Mouse (Mus musculus): ENCODE measurements around the gene Stac. TPM values are rescaled to one million over a fixed set of nuclear protein-coding genes. Genes with fewer than 3 reads are reported as not detected.

The Stac gene
- polyA plus RNA-seq, 1 experiment from 2014 or later: 3.1 TPM

GRCm38 (mm10) chr9:111551461-111552190 lies 138.5 kb downstream of the Stac start:
- 60% methylated on average over 15 of the region's 15 CpGs for WGBS
- no peak for DNase-seq

GRCm38 (mm10) chr9:111550963-111551321 lies 139.2 kb downstream of the Stac start:
- H3K27ac ChIP-seq (replicated peaks; ENCODE audit: low read depth, low read length): no peak overlapping the region
- no peak overlapping the region for H3K9ac ChIP-seq (replicated peaks; ENCODE audit: low read length)
- 83% methylated on average over 8 of the region's 8 CpGs for WGBS
- ATAC-seq (ENCODE audit: low FRiP score, low TSS enrichment) (no peak), DNase-seq (no peak)
- H3K4me3 ChIP-seq (replicated peaks; ENCODE audit: low read depth, low read length): no peak overlapping the region
- H3K4me2 ChIP-seq (ENCODE audit: low read length): no peak overlapping the region
- H3K4me1 ChIP-seq (ENCODE audit: control insufficient read depth, insufficient read depth, low read length): no peaks in the 10 kb centered on the region
- no peaks in the 10 kb centered on the region for H3K9me3 ChIP-seq (ENCODE audit: control insufficient read depth, low read length)
- H3K36me3 ChIP-seq (ENCODE audit: control insufficient read depth, insufficient read depth, low read length): no peaks in the 10 kb centered on the region
- no peaks in the 10 kb centered on the region for H3K27me3 ChIP-seq (ENCODE audit: control insufficient read depth, insufficient read depth, low read length)

More at GRCm38 (mm10) chr9:111551461-111552190, 138.5 kb downstream of the Stac start:
- no peak overlapping the region for H3K4me3 ChIP-seq (replicated peaks; ENCODE audit: low read depth, low read length)
- H3K4me2 ChIP-seq (ENCODE audit: low read length): no peak overlapping the region
- no peaks in the 10 kb centered on the region for H3K36me3 ChIP-seq (ENCODE audit: control insufficient read depth, insufficient read depth, low read length)
- H3K9ac ChIP-seq (replicated peaks; ENCODE audit: low read length): no peak overlapping the region
- no peak overlapping the region for H3K27ac ChIP-seq (replicated peaks; ENCODE audit: low read depth, low read length)
- no peak for ATAC-seq (ENCODE audit: low FRiP score, low TSS enrichment)
- no peaks in the 10 kb centered on the region for H3K9me3 ChIP-seq (ENCODE audit: control insufficient read depth, low read length)
- H3K4me1 ChIP-seq (ENCODE audit: control insufficient read depth, insufficient read depth, low read length): no peaks in the 10 kb centered on the region
- no peaks in the 10 kb centered on the region for H3K27me3 ChIP-seq (ENCODE audit: control insufficient read depth, insufficient read depth, low read length)

- no peaks in the 10 kb centered on the region for H3K27me3 ChIP-seq (ENCODE audit: control insufficient read depth, insufficient read depth, low read length)
- DNase-seq: no peak
- no peak overlapping the region for H3K9ac ChIP-seq (replicated peaks; ENCODE audit: low read length)
- H3K4me3 ChIP-seq (replicated peaks; ENCODE audit: low read depth, low read length): no peak overlapping the region
- H3K36me3 ChIP-seq (ENCODE audit: control insufficient read depth, insufficient read depth, low read length): no peaks in the 10 kb centered on the region
- no peak overlapping the region for H3K4me2 ChIP-seq (ENCODE audit: low read length)
- H3K9me3 ChIP-seq (ENCODE audit: control insufficient read depth, low read length): no peaks in the 10 kb centered on the region
- ATAC-seq (ENCODE audit: low FRiP score, low TSS enrichment): no peak
- H3K4me1 ChIP-seq (ENCODE audit: control insufficient read depth, insufficient read depth, low read length): no peaks in the 10 kb centered on the region
- 85% methylated on average over 21 of the region's 21 CpGs for WGBS
- no peak overlapping the region for H3K27ac ChIP-seq (replicated peaks; ENCODE audit: low read depth, low read length)
Measured at GRCm38 (mm10) chr9:111550281-111550962, 139.7 kb downstream of the Stac start.

- 84% methylated on average over 6 of the region's 6 CpGs for WGBS
- no peaks in the 10 kb centered on the region for H3K27me3 ChIP-seq (ENCODE audit: control insufficient read depth, insufficient read depth, low read length)
- H3K4me1 ChIP-seq (ENCODE audit: control insufficient read depth, insufficient read depth, low read length): no peaks in the 10 kb centered on the region
- no peak for DNase-seq
- no peaks in the 10 kb centered on the region for H3K36me3 ChIP-seq (ENCODE audit: control insufficient read depth, insufficient read depth, low read length)
- ATAC-seq (ENCODE audit: low FRiP score, low TSS enrichment): no peak
- no peaks in the 10 kb centered on the region for H3K9me3 ChIP-seq (ENCODE audit: control insufficient read depth, low read length)
- H3K4me3 ChIP-seq (replicated peaks; ENCODE audit: low read depth, low read length): no peak overlapping the region
- H3K9ac ChIP-seq (replicated peaks; ENCODE audit: low read length): no peak overlapping the region
- H3K27ac ChIP-seq (replicated peaks; ENCODE audit: low read depth, low read length): no peak overlapping the region
- H3K4me2 ChIP-seq (ENCODE audit: low read length): no peak overlapping the region
Measured at GRCm38 (mm10) chr9:111542663-111543062, 147.5 kb downstream of the Stac start.

GRCm38 (mm10) chr9:111535445-111536064 lies 154.6 kb downstream of the Stac start:
- DNase-seq: no peak
- ATAC-seq (ENCODE audit: low FRiP score, low TSS enrichment): no peak
- H3K9me3 ChIP-seq (ENCODE audit: control insufficient read depth, low read length): no peaks in the 10 kb centered on the region
- H3K9ac ChIP-seq (replicated peaks; ENCODE audit: low read length): no peak overlapping the region
- H3K36me3 ChIP-seq (ENCODE audit: control insufficient read depth, insufficient read depth, low read length): no peaks in the 10 kb centered on the region
- 80% methylated on average over 8 of the region's 8 CpGs for WGBS
- no peak overlapping the region for H3K27ac ChIP-seq (replicated peaks; ENCODE audit: low read depth, low read length)
- H3K27me3 ChIP-seq (ENCODE audit: control insufficient read depth, insufficient read depth, low read length): no peaks in the 10 kb centered on the region
- H3K4me2 ChIP-seq (ENCODE audit: low read length): no peak overlapping the region
- H3K4me1 ChIP-seq (ENCODE audit: control insufficient read depth, insufficient read depth, low read length): no peaks in the 10 kb centered on the region
- no peak overlapping the region for H3K4me3 ChIP-seq (replicated peaks; ENCODE audit: low read depth, low read length)

- Histone ChIP-seq H3K4me1 (ENCODE audit: control insufficient read depth, insufficient read depth, low read length) (no peaks in the 10 kb centered on the region), H3K4me3 (replicated peaks; ENCODE audit: low read depth, low read length) (no peak overlapping the region), H3K9me3 (ENCODE audit: control insufficient read depth, low read length) (no peaks in the 10 kb centered on the region), H3K9ac (replicated peaks; ENCODE audit: low read length) (no peak overlapping the region), H3K27me3 (ENCODE audit: control insufficient read depth, insufficient read depth, low read length) (no peaks in the 10 kb centered on the region), H3K36me3 (ENCODE audit: control insufficient read depth, insufficient read depth, low read length) (no peaks in the 10 kb centered on the region), H3K27ac (replicated peaks; ENCODE audit: low read depth, low read length) (no peak overlapping the region), H3K4me2 (ENCODE audit: low read length) (no peak overlapping the region)
- no peak for ATAC-seq (ENCODE audit: low FRiP score, low TSS enrichment)
- no peak for DNase-seq
- WGBS: 76% methylated on average over 7 of the region's 7 CpGs
Measured at GRCm38 (mm10) chr9:111534744-111535423, 155.3 kb downstream of the Stac start.

- H3K9me3 ChIP-seq (ENCODE audit: control insufficient read depth, low read length): peaks cover 6% of the 10 kb centered on the region; the same call in 1 of the 2 replicates
- DNase-seq (no peak), ATAC-seq (ENCODE audit: low FRiP score, low TSS enrichment) (no peak)
- H3K9ac ChIP-seq (replicated peaks; ENCODE audit: low read length): no peak overlapping the region
- H3K4me3 ChIP-seq (replicated peaks; ENCODE audit: low read depth, low read length): no peak overlapping the region
- H3K36me3 ChIP-seq (ENCODE audit: control insufficient read depth, insufficient read depth, low read length): no peaks in the 10 kb centered on the region
- no peaks in the 10 kb centered on the region for H3K27me3 ChIP-seq (ENCODE audit: control insufficient read depth, insufficient read depth, low read length)
- no peak overlapping the region for H3K27ac ChIP-seq (replicated peaks; ENCODE audit: low read depth, low read length)
- H3K4me1 ChIP-seq (ENCODE audit: control insufficient read depth, insufficient read depth, low read length): no peaks in the 10 kb centered on the region
- 92% methylated on average over 3 of the region's 3 CpGs for WGBS
- no peak overlapping the region for H3K4me2 ChIP-seq (ENCODE audit: low read length)
Measured at GRCm38 (mm10) chr9:111523871-111524270, 166.3 kb downstream of the Stac start.

- no peaks in the 10 kb centered on the region for H3K36me3 ChIP-seq (ENCODE audit: control insufficient read depth, insufficient read depth, low read length)
- peaks cover 6% of the 10 kb centered on the region; the same call in 1 of the 2 replicates for H3K9me3 ChIP-seq (ENCODE audit: control insufficient read depth, low read length)
- 92% methylated on average over 11 of the region's 11 CpGs for WGBS
- no peaks in the 10 kb centered on the region for H3K27me3 ChIP-seq (ENCODE audit: control insufficient read depth, insufficient read depth, low read length)
- no peak overlapping the region for H3K9ac ChIP-seq (replicated peaks; ENCODE audit: low read length)
- no peak overlapping the region for H3K4me2 ChIP-seq (ENCODE audit: low read length)
- no peaks in the 10 kb centered on the region for H3K4me1 ChIP-seq (ENCODE audit: control insufficient read depth, insufficient read depth, low read length)
- ATAC-seq (ENCODE audit: low FRiP score, low TSS enrichment) (no peak), DNase-seq (no peak)
- no peak overlapping the region for H3K4me3 ChIP-seq (replicated peaks; ENCODE audit: low read depth, low read length)
- H3K27ac ChIP-seq (replicated peaks; ENCODE audit: low read depth, low read length): no peak overlapping the region
Measured at GRCm38 (mm10) chr9:111523111-111523510, 167.0 kb downstream of the Stac start.

Measured in midbrain, embryonic 14.5 days (tissue).